Mouse (Mus musculus) left cerebral cortex, adult 2 months (tissue): ENCODE data around the gene Epb41. TPM values are rescaled to one million over a fixed set of nuclear protein-coding genes. Genes with fewer than 3 reads are reported as not detected.
A peak's percentile ranks its signal among the peaks of the same experiment; 100 is the strongest.

Source experiments
- DNase-seq, 2 experiments: peaks; one replicate each; pipeline ENCODE4 v3.0.0; 2021 to 2022; ENCODE audit warnings: low spot score in 2 of 2, mixed read lengths in 1 of 2; ENCODE audit errors: extremely low spot score in 1 of 2
- H3K27ac ChIP-seq: fragments of 200-600 bp; 2 replicates; pipeline ENCODE4 v1.8.1; 2022
- H3K4me3 ChIP-seq: fragments of 200-600 bp; 2 replicates; pipeline ENCODE4 v1.8.1; 2022
- CTCF ChIP-seq: fragments of 200-600 bp; IDR thresholded peaks from 2 replicates; pipeline ENCODE4 v1.8.1; 2022; ENCODE audit warnings: antibody characterized with exemption, mild to moderate bottlenecking, moderate library complexity
- intact Hi-C: fragments of 180-260 bp; cut with DNase I; formaldehyde crosslinking; loops from one replicate; pipeline ENCODE4 v1.15.1; 2025
- total RNA-seq, 2 experiments: library from RNA; stranded (reverse); gene quantifications; 2 replicates each; pipeline ENCODE4 v1.2.3; 2021

Epb41 gene
- total RNA-seq, 2 experiments from 2014 or later = 40.7 to 41.7 TPM

GRCm38 (mm10) chr4:132021883-132022282, 53.2 kb downstream of the Epb41 start:
- intact Hi-C loops = no loop called here
- Histone ChIP-seq H3K27ac (no peak overlapping the region), H3K4me3 (no peak overlapping the region)
- no peak for TF ChIP-seq CTCF
- DNase-seq = no peak

GRCm38 (mm10) chr4:132018547-132018946, 56.6 kb downstream of the Epb41 start:
- Histone ChIP-seq H3K4me3 (no peak overlapping the region), H3K27ac (no peak overlapping the region)
- TF ChIP-seq CTCF = no peak
- intact Hi-C loops = no loop called here
- no peak for DNase-seq

GRCm38 (mm10) chr4:132015374-132015773, 59.7 kb downstream of the Epb41 start:
- Histone ChIP-seq H3K4me3 (no peak overlapping the region), H3K27ac (no peak overlapping the region)
- no peak for DNase-seq
- intact Hi-C loops = no loop called here
- TF ChIP-seq CTCF = no peak

GRCm38 (mm10) chr4:132011619-132012018, 63.5 kb downstream of the Epb41 start:
- TF ChIP-seq CTCF = no peak
- no peak for DNase-seq
- intact Hi-C loops = no loop called here
- Histone ChIP-seq H3K4me3 (no peak overlapping the region), H3K27ac (no peak overlapping the region)

- Histone ChIP-seq H3K4me3 (no peak overlapping the region), H3K27ac (no peak overlapping the region)
- DNase-seq = no peak
- intact Hi-C loops = no loop called here
- TF ChIP-seq CTCF = no peak
Observed at GRCm38 (mm10) chr4:132010416-132010815, 64.7 kb downstream of the Epb41 start.

- Histone ChIP-seq H3K4me3 (no peak overlapping the region), H3K27ac (no peak overlapping the region)
- intact Hi-C loops = no loop called here
- TF ChIP-seq CTCF = no peak
- DNase-seq = no peak
Observed at GRCm38 (mm10) chr4:132008191-132008590, 66.9 kb downstream of the Epb41 start.

GRCm38 (mm10) chr4:132007123-132007522, 68.0 kb downstream of the Epb41 start:
- TF ChIP-seq CTCF = no peak
- intact Hi-C loops = no loop called here
- DNase-seq = no peak
- no peak overlapping the region for H3K27ac ChIP-seq
- H3K4me3 ChIP-seq = no peak overlapping the region

- intact Hi-C loops = loop anchor here (5.0 kb wide), 1 partner anchor 49 kb away; no protein-coding TSS in a partner anchor
- no peak for DNase-seq
- no peak for TF ChIP-seq CTCF
- no peak overlapping the region for H3K27ac ChIP-seq
- H3K4me3 ChIP-seq = no peak overlapping the region
Observed at GRCm38 (mm10) chr4:131998641-131999040, 76.5 kb downstream of the Epb41 start.

GRCm38 (mm10) chr4:131997476-131997875, 77.6 kb downstream of the Epb41 start:
- DNase-seq = peak; percentile 17 to 47
- Histone ChIP-seq H3K4me3 (no peak overlapping the region), H3K27ac (peak overlapping the region; percentile 55)
- intact Hi-C loops = loop anchor here (5.0 kb wide), 1 partner anchor 50 kb away; no protein-coding TSS in a partner anchor
- TF ChIP-seq CTCF = no peak

- intact Hi-C loops = loop anchor here (5.0 kb wide), 1 partner anchor 50 kb away; no protein-coding TSS in a partner anchor
- Histone ChIP-seq H3K27ac (peak overlapping the region; percentile 55), H3K4me3 (0 out of 2 replicates have a peak overlapping the region, but pooled peaks have one; percentile 4)
- DNase-seq = no peak
- TF ChIP-seq CTCF = peak; percentile 48
Observed at GRCm38 (mm10) chr4:131996985-131997384, 78.1 kb downstream of the Epb41 start.

- intact Hi-C loops = no loop called here
- Histone ChIP-seq H3K27ac (no peak overlapping the region), H3K4me3 (no peak overlapping the region)
- DNase-seq = no peak
- no peak for TF ChIP-seq CTCF
Observed at GRCm38 (mm10) chr4:131993792-131994191, 81.3 kb downstream of the Epb41 start.

GRCm38 (mm10) chr4:131982881-131983538, 92.1 kb downstream of the Epb41 start:
- no peak for DNase-seq
- no peak for TF ChIP-seq CTCF
- Histone ChIP-seq H3K27ac (no peak overlapping the region), H3K4me3 (no peak overlapping the region)
- intact Hi-C loops = no loop called here

GRCm38 (mm10) chr4:131981755-131982154, 93.4 kb downstream of the Epb41 start:
- Histone ChIP-seq H3K4me3 (no peak overlapping the region), H3K27ac (no peak overlapping the region)
- peak; percentile 25 for TF ChIP-seq CTCF
- DNase-seq = no peak
- intact Hi-C loops = no loop called here
